Mouse (Mus musculus): ENCODE measurements around the gene Dnajc8. TPM values are rescaled to one million over a fixed set of nuclear protein-coding genes. Genes with fewer than 3 reads are reported as not detected.
"Not testable (repeated sequence)": the region's sequence is repeated elsewhere in the genome, so short reads cannot be mapped to it uniquely, and the experiment has no call there.

Gene Dnajc8
- polyA plus RNA-seq, 1 experiment from 2014 or later, result 132 TPM

GRCm38 (mm10) chr4:132600465-132600864, 65.1 kb downstream of the Dnajc8 start:
- Histone ChIP-seq H3K27me3 (replicated peaks; ENCODE audit: control insufficient read depth, insufficient read depth, low read length) (no peaks in the 10 kb centered on the region), H3K4me1 (replicated peaks; ENCODE audit: control insufficient read depth, insufficient read depth, low read length) (no peaks in the 10 kb centered on the region), H3K9me3 (ENCODE audit: control insufficient read depth, low read length) (no peaks in the 10 kb centered on the region), H3K4me3 (replicated peaks; ENCODE audit: low read length) (no peak overlapping the region), H3K36me3 (ENCODE audit: control insufficient read depth, insufficient read depth) (no peaks in the 10 kb centered on the region), H3K4me2 (ENCODE audit: low read length) (no peak overlapping the region), H3K27ac (ENCODE audit: low read length) (no peak overlapping the region), H3K9ac (replicated peaks; ENCODE audit: low read depth, low read length) (no peak overlapping the region)
- 84% methylated on average over 6 of the region's 6 CpGs for whole genome bisulfite sequencing
- no peak for ATAC-seq

- H3K27ac ChIP-seq (ENCODE audit: low read length); H3K36me3 ChIP-seq (ENCODE audit: control insufficient read depth, insufficient read depth); ATAC-seq; H3K4me1 ChIP-seq (replicated peaks; ENCODE audit: control insufficient read depth, insufficient read depth, low read length); H3K27me3 ChIP-seq (replicated peaks; ENCODE audit: control insufficient read depth, insufficient read depth, low read length); H3K9ac ChIP-seq (replicated peaks; ENCODE audit: low read depth, low read length); H3K4me3 ChIP-seq (replicated peaks; ENCODE audit: low read length); H3K9me3 ChIP-seq (ENCODE audit: control insufficient read depth, low read length); H3K4me2 ChIP-seq (ENCODE audit: low read length): not testable (repeated sequence)
- 91% methylated on average over 4 of the region's 5 CpGs for WGBS
Observed at GRCm38 (mm10) chr4:132601242-132601641, 65.9 kb downstream of the Dnajc8 start.

Other genes starting within 250 kb of the Dnajc8 start
- 0.80 and 1.4 TPM in 2 replicates for gene Rab42, start 232.2 kb upstream of the Dnajc8 start, polyA plus RNA-seq (2015; fragmentation: Nextera tagmentation; extraction: Ambion mirVana)
- 81.9 and 86.4 TPM in 2 replicates for gene Trnau1ap, start 206.0 kb upstream of the Dnajc8 start, polyA plus RNA-seq (2015; fragmentation: Nextera tagmentation; extraction: Ambion mirVana)
- 51.3 and 52.3 TPM in 2 replicates for gene Rcc1, start 181.9 kb upstream of the Dnajc8 start, polyA plus RNA-seq (2015; fragmentation: Nextera tagmentation; extraction: Ambion mirVana)
- 9.7 and 11.6 TPM in 2 replicates for gene Phactr4, start 113.1 kb upstream of the Dnajc8 start, polyA plus RNA-seq (2015; fragmentation: Nextera tagmentation; extraction: Ambion mirVana)
- gene Med18, start 71.6 kb upstream of the Dnajc8 start, polyA plus RNA-seq (2015; fragmentation: Nextera tagmentation; extraction: Ambion mirVana), result 20.4 and 23.5 TPM in 2 replicates
- 6.1 and 8.3 TPM in 2 replicates for gene Sesn2, start 25.0 kb upstream of the Dnajc8 start, polyA plus RNA-seq (2015; fragmentation: Nextera tagmentation; extraction: Ambion mirVana)
- 1,102 and 1,203 TPM in 2 replicates for gene Atpif1, start 1.9 kb upstream of the Dnajc8 start, polyA plus RNA-seq (2015; fragmentation: Nextera tagmentation; extraction: Ambion mirVana)
- 0.25 and 0.39 TPM in 2 replicates for gene Ptafr, start 28.5 kb downstream of the Dnajc8 start, polyA plus RNA-seq (2015; fragmentation: Nextera tagmentation; extraction: Ambion mirVana)
- 17.6 and 18.4 TPM in 2 replicates for gene Eya3, start 103.4 kb downstream of the Dnajc8 start, polyA plus RNA-seq (2015; fragmentation: Nextera tagmentation; extraction: Ambion mirVana)
- 4.7 TPM in 2 replicates for gene Xkr8, start 197.0 kb downstream of the Dnajc8 start, polyA plus RNA-seq (2015; fragmentation: Nextera tagmentation; extraction: Ambion mirVana)
- gene Smpdl3b, start 221.7 kb downstream of the Dnajc8 start, polyA plus RNA-seq (2015; fragmentation: Nextera tagmentation; extraction: Ambion mirVana), result 1.0 and 1.6 TPM in 2 replicates
- gene Rpa2, start 232.8 kb downstream of the Dnajc8 start, polyA plus RNA-seq (2015; fragmentation: Nextera tagmentation; extraction: Ambion mirVana), result 55.8 and 61.7 TPM in 2 replicates

Measured in forebrain, embryonic 16.5 days (tissue).